Mouse (Mus musculus) brain, embryonic 14.5 days (tissue): ENCODE measurements around the gene Tln2. TPM values are rescaled to one million over a fixed set of nuclear protein-coding genes. Genes with fewer than 3 reads are reported as not detected.

Experiments used
- DNase-seq: peaks from one replicate; pipeline ENCODE4 v3.0.0-alpha.2; 2011; ENCODE audit warnings: low read depth
- CTCF ChIP-seq: fragments of 200-500 bp; IDR thresholded peaks from 2 replicates; pipeline ENCODE4 v1.5.1; 2012; ENCODE audit warnings: inconsistent platforms, mild to moderate bottlenecking, moderate library complexity, borderline replicate concordance; ENCODE audit not compliant: insufficient read depth, insufficient read length; ENCODE audit errors: extremely low read depth
- POLR2A ChIP-seq: fragments of 200-500 bp; IDR thresholded peaks from 2 replicates; pipeline ENCODE4 v1.6.1; 2012; ENCODE audit warnings: mild to moderate bottlenecking, inconsistent platforms, borderline replicate concordance; ENCODE audit not compliant: poor library complexity, insufficient read depth, insufficient read length, severe bottlenecking; ENCODE audit errors: extremely low read depth
- polyA plus RNA-seq: library from polyadenylated mRNA; depleted of rRNA; stranded (reverse); fragments of >200 nt; gene quantifications from 2 replicates; pipeline ENCODE4 v1.2.3, GENCODE M21; 2012

Gene Tln2
- polyA plus RNA-seq, 1 experiment = 17.0 TPM

DNA sequence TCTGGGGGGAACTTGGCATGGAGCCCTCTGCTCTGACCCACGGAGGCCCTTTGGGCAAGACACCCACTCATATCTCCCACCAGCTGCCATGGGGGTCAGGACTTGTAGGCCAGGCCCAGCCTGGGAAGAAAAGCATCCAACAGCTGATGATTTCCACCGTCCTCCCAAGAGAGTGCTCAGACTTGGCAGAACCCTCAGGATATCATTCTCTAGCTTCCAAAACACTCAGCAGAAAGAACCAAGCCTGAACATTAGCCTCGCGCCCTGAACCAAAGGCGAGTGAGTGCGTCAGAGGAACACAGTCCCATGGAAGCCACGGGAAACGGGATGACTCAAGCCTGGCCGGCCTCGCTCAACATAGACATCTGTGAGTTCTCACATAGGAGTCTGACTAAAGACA is 25.4 kb upstream of the Tln2 start:
- DNase-seq = peak; percentile 15
- TF ChIP-seq CTCF = no peak
- TF ChIP-seq POLR2A = no peak

DNA sequence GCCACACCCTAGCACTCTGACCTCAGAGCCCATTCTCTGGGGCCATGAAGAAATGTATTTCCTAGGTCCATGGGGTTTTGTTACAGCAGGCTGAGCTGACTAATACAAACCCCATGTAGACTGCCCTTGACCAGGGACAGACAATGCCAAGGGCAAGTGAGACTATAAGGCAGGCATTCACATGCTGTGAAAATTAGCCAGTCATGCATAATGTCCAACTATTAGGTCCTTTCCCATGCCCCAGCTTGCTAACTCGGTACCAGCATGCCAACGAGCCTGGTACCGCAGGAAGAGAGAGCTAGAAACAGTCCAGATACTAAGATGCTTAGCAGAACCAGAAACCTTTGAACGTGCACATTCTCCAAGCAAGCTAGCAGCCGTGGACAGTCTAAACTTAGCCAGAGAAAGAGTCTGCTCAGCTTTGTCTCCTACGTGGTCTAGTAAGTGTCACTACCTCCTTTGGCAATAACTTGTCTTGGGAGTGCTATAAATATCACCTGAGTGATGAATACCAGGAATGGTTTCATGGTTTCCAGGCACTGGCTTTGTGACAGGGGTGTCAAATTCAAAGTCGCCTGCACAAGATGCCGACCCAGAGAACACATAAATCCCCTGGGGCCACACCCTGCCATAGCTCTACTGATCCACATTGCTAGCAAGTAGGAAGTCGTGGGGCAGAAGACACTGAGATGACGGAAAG is 22.2 kb upstream of the Tln2 start:
- DNase-seq = no peak
- TF ChIP-seq POLR2A = no peak
- TF ChIP-seq CTCF = no peak

DNA sequence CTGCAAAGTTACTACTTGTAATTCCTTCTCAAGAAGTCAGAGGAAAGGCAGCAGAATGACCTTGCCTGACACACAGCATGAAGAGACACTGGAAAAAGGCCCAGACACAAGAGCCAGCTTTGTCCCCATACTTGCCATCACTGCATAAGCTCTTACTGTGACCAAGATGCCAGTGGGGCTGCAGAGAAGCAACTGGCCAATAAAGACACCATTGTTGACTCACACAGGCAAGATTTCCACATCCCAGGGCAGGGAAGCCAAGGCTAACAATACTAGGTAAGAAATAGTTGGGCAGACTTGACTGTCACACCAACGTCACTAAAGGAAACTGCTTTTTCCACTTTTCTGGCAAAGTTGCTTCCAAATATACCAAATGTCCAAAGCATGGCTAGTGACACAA is 20.0 kb upstream of the Tln2 start:
- no peak for DNase-seq
- TF ChIP-seq CTCF (no peak), POLR2A (no peak)

DNA sequence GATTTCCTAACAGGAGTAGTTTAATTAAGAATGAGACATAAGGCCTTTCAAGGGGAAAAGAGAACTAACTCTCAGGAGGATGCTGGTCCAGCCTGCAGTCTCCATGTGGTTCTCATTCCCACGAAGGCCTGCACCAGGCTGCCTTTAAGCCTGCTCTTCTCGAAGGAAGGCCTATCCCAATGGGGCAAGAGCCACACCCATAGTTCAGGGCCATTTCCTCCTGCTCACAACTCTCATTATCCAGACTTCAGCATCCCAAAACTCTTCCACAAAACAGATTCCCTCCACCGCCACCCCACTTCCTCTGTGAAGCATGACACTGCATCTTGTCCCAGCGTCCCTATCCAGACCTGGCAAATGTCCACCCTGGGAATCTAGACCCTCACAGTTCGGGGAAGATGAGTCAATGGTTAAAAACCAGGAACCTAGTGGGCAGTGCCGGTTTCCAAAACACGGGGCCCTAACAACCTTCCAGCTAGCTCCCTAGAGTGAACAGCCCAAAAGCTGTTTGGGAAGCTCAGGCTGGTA is 15.3 kb upstream of the Tln2 start:
- TF ChIP-seq CTCF (no peak), POLR2A (no peak)
- no peak for DNase-seq

DNA sequence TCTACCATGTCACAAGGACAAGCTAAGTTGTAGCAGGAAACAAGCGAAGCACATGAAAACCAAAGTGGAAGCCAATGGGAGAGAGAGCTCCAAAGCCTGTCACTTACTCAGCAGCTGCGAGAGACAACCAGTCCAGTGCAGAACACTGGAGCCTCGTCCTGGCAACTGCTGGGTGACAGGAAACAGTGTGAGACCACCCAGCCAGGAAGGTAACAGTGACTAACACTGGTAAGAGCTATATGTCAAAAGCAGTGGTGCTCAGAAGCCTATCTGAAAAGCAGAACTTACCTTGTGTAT is 14.1 kb upstream of the Tln2 start:
- DNase-seq = peak; percentile 54
- TF ChIP-seq CTCF (no peak), POLR2A (no peak)

DNA sequence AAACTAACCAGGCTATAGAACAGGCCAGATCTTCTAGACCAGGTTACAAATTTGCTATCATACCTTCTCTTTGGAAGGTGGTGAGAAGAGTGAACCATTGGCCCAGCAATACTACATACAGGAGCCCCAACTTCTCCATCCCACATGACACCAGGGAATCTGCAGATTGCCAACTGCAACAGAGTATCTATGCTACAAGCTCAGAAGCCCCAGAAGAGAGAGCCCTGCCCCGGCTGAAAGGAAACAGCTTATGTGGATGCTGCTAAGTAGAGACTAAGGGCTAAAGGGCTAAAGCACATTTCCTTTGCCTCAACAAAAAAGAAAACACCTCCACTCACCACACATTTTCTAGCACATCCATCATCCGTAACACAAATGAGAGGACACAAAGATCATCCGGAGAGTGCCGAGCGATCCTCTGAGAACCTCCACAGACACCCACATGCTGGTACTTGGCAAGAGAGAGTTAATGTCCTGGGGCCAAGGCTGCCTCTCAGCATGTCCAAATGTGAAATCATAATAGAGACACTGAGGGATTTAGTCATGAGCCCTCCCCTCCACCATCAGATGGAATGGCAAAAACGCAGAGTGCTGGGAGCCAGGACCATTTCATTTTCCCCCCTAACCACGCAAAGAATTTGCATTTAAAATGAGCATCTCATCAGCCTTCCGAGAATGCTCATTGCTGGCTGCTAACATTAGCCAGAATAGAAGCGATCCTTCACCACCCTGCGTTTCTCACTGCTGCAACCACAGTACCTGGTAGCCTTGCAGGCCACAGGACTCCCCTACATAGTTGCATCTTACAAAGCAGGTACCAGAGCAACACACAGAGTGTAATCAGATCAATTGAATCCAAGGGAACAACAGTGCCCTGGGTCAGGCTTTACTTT is 13.5 kb upstream of the Tln2 start:
- no peak for TF ChIP-seq POLR2A
- TF ChIP-seq CTCF = no peak
- peak; percentile 71 for DNase-seq

DNA sequence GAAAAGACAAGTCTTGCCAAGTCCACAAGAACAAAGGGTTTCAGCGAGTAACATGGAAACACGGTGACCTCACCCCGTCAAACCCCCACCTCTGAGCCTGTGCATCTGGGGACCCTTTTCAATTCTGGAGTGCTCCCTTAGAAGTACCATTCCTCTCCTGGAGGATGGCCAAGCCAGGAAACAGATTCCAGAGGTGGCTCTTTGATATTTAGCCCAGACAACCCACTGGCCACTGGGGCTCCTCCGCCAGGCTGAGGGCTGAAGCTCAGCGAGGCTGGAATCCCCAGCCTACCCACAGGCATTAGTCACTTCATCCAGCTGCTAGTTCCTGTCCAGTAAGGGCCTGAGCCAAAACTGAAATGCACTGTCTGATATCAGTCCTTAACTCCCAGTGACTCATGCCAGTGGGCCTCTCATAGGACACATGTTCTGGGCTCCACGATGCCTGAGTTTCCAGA is 6.3 kb upstream of the Tln2 start:
- no peak for TF ChIP-seq CTCF
- peak; percentile 42 for DNase-seq

DNA sequence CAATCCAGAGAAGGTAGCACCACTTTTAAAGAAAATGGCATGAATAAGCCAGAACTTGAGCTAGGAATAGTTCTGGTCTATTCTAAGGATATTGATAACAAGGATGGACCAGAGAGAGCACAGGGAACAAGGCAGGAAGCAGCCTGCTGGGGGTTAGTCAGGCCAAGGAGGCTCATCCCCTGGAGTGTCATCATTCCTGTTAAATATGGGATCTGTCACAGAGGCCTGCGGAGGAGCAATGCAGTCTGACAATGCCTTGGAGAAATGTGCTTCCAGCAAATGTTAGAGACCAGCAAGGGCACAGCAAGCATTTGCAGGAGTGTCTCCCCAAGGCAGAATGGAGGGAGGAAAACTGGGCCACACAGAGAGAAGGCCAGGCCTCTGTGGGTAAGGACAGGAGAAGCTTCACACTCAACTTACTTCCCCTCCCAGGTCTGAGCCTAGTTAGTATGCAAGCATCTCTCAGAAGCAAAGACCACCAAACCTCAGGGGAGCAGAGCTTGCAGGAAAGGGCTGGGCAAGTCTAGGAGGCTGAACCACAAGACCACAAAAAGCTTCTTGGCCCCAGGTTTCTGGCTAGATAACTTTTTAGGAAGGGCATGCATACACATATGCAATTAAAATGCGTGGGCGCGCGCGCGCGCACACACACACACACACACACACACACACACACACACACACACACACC is 9.5 kb downstream of the Tln2 start:
- peak; percentile 23 for DNase-seq
- TF ChIP-seq CTCF (no peak), POLR2A (no peak)

DNA sequence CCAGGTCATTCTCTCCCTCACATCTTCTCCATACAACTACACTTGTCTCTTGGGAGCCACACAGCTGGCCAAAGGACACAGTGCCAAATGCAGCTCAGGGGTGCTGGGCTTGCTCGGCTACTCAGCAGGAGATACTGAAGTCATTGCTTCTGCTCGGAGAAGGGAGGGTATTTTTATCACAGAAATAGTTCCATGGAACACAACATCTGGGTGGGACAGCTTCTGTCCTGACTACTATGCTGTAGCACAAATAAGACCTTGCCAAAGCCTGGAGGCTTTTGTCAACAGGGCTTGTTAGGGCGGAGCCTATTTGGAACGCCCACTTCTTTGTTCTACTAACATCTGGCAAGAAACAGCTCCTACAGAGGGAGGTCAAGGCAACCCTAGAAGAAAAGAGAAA is 10.2 kb downstream of the Tln2 start:
- peak; percentile 47 for DNase-seq
- TF ChIP-seq CTCF = no peak
- no peak for TF ChIP-seq POLR2A

DNA sequence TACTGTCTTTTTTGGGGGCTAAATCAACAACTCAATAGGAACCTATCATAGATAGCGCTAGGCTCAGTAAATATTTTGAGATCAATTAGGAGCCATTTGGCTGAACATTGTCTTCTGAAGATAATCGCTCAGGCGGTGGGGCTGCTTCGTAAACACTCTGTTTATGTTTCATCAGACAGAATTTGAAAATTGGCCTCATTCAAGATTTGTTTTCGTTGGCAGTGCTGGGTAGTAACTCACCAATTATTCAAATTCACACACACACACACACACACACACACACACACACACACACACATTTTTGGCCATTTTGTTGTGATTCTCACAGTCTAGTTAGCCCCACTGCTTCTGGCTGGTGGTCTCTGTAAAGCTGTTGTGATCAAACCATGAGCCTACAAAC is 12.9 kb downstream of the Tln2 start:
- TF ChIP-seq POLR2A (no peak), CTCF (no peak)
- no peak for DNase-seq

DNA sequence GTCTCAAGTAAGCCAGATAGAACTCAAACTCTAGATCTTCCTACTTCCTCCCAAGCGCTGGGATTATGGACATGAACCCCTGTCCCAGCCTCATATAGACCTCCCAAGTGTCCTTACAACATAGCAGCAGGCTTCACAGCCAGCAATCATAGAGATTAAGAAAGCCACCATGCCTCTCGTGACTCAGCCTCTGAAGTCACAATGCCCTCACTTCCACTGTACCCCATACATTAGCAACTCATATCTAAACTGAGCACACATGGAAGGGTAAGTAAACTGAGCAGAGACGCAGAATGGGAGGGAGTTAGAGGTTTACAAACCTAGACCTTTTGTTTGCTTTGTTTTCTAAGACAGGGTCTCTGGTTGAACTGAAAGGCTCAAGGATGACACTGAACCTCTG is 13.7 kb downstream of the Tln2 start:
- DNase-seq = no peak
- no peak for TF ChIP-seq CTCF
- TF ChIP-seq POLR2A = no peak

DNA sequence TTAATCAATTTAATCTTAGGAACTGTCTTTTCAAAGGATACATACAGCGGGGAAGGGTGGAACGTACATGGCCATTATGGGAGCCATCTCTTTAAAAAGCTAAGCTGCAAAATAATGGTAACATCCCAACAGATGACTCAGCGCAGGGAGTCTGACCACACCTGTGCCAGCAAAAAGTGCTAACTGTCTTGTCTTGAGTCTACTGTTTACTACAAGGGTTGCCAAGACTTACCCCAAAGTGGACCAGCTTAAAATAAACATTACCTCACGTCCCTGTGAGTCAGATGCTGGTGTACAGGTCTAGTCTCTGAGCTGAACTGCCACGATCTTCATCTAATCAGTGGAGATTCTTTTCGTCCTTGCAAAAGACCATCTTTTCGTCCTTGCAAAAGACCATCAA is 14.7 kb downstream of the Tln2 start:
- no peak for DNase-seq
- TF ChIP-seq POLR2A (no peak), CTCF (no peak)

DNA sequence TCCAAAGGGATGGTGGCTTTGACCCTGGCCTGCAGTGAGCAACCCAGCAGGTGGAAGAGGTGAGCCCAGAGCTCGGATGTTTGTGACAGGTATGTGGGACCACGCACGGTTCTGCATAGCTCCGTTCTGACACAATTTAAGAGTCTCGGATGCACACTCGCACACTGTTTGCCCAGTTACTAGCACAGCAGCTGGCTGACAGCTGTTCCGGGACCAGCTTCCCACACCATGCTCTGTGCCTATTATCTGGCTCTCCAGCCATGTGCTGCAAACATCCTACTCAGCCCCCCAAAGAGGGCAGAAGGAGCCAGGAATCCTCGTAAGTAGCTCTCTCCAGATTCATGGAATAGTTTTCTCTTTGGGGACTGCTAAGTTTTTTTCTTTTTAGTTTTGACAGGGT is 17.6 kb downstream of the Tln2 start:
- no peak for DNase-seq
- TF ChIP-seq POLR2A (no peak), CTCF (no peak)
